Mouse (Mus musculus) liver (tissue): ENCODE data around the gene Trim13.
A peak's percentile ranks its signal among the peaks of the same experiment; 100 is the strongest.

Experiments used
- DNase-seq: peaks from one replicate; pipeline ENCODE4 v3.0.0-alpha.2; 2020; ENCODE audit warnings: mixed read lengths

Trim13 gene

DNA sequence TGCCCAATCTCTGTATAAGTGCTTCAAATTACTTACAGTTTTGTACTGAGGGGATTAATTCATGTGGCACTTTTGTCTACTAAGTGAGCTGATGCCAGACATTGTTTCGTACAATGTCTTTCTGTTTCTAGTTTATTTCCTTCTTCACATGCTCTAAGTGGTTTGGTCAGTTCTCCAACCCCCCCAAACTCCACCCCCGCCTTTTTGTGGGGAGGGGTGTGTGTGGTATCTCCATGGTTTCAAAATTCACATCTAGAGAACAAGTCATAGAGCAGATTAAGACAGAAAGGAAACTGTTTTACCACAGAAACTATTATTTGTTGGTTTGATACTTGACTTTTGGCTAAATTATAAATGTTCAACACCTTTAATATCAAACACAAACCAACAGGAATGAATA lies 22.3 kb downstream of the Trim13 start:
- DNase-seq, result no peak

- no peak for DNase-seq
Observed at GRCm38 (mm10) chr14:61635969-61636368, 37.9 kb downstream of the Trim13 start.

- no peak for DNase-seq
Observed at GRCm38 (mm10) chr14:61642668-61643067, 44.6 kb downstream of the Trim13 start.

- DNase-seq, result no peak
Observed at GRCm38 (mm10) chr14:61645547-61645946, 47.5 kb downstream of the Trim13 start.

DNA sequence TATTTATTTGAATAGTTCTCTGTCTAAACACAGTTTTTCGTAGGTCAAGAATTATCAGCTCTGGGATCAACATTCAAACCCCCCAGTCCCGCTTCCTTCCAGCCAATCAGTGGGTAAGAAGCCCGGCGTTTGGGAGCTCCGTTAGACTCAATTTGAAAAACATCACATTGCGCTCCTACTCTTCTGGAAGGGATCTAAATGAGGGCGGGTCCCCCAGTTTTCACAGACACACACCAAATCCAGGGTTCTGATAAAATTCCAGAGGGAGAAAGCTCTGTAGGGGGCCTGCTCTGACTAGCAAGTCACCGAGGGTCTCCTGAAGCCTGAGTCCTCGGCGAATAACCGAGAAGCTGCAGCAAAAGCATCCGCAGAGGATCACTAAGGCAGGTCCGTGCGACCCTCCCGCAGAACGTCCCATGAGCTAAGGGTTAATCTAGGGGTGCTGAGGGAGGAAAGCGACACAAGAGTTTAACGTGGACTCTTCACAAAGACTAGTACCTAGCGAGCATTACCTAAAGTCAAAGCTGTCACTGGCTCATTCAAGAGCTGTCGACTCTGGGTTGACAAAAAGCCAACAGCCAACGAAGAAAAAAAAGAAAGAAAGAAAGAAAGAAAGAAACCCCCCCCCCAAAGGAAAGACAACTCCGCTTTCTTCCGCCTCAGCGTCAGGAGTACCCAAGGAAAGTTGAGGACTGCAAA lies 49.3 kb downstream of the Trim13 start:
- DNase-seq, result peak; percentile 77

GRCm38 (mm10) chr14:61647881-61648684 lies 50.0 kb downstream of the Trim13 start:
- DNase-seq, result peak; percentile 81

DNA sequence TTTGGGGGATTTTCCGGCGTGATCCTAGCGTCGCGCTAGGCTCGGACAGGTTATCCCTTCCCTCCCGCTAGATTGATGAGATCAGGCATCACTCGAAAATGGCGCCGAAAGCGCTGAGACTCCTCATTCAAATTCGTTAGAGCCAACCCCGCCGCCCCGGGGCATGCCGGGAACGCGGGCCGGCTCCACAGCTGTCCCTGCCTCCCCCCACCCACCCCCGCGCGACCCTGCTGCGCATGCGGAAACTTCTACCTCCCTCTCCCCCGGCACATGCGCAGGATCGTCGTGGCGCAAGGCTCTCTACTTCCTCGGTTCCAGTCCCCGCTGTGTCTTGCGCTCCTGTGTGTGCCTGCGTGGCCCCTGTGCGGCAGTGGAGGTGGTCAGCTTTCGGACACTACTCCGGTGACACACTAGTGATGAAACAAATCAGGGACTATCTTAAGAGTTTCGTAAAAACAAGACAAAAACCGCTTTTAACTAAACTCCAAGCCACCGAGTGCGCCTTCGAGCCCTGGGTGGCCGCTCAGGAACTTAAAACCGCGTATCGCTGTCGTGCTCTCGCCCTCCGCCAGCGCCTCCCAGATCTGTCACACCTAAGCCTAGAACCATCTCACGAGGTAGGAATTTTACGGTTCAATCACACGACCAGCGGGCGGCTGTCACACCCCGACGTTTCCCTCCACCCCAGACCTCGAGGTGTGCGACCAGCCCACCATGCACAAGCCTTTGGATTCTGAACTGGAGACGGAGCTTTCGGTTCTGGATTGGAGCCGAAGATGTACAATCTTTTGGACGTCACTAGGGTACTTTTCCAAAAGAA lies 50.8 kb downstream of the Trim13 start:
- DNase-seq, result peak; percentile 99

GRCm38 (mm10) chr14:61650291-61650960 lies 52.4 kb downstream of the Trim13 start:
- peak; percentile 38 for DNase-seq
